Mouse (Mus musculus) liver, embryonic 15.5 days (tissue): ENCODE results near the gene Rpap2. TPM values are rescaled to one million over a fixed set of nuclear protein-coding genes. Genes with fewer than 3 reads are reported as not detected.

Experiments used
- ATAC-seq: fragments of 200-750 bp; cut with Nextera tagmentation; 2 replicates; pipeline ENCODE4 v1.8.0; 2017; ENCODE audit warnings: moderate number of reproducible peaks, mild to moderate bottlenecking, moderate library complexity; ENCODE audit not compliant: insufficient read depth
- H3K27ac ChIP-seq: fragments of 300-500 bp; sonication (generic); replicated peaks from 2 replicates; pipeline ENCODE4 v1.5.1; 2015; ENCODE audit warnings: mild to moderate bottlenecking, inconsistent platforms
- H3K27me3 ChIP-seq: fragments of 300-500 bp; sonication (generic); 2 replicates; pipeline ENCODE4 v1.6.1; 2015; ENCODE audit warnings: mild to moderate bottlenecking, inconsistent platforms
- H3K36me3 ChIP-seq: fragments of 300-500 bp; sonication (generic); replicated peaks from 2 replicates; pipeline ENCODE4 v1.6.1; 2015; ENCODE audit warnings: moderate library complexity, mild to moderate bottlenecking, inconsistent platforms
- H3K4me1 ChIP-seq: fragments of 300-500 bp; sonication (generic); replicated peaks from 2 replicates; pipeline ENCODE4 v1.6.1; 2015; ENCODE audit warnings: inconsistent platforms
- H3K4me2 ChIP-seq: fragments of 300-500 bp; sonication (generic); 2 replicates; pipeline ENCODE4 v1.6.1; 2015; ENCODE audit warnings: moderate library complexity, mild to moderate bottlenecking, inconsistent platforms
- H3K4me3 ChIP-seq: fragments of 300-500 bp; sonication (generic); replicated peaks from 2 replicates; pipeline ENCODE4 v1.5.1; 2015; ENCODE audit warnings: mild to moderate bottlenecking, inconsistent platforms
- H3K9ac ChIP-seq: fragments of 300-500 bp; sonication (generic); 2 replicates; pipeline ENCODE4 v1.6.1; 2015; ENCODE audit warnings: moderate library complexity, mild to moderate bottlenecking, inconsistent platforms
- H3K9me3 ChIP-seq: fragments of 300-500 bp; sonication (generic); replicated peaks from 2 replicates; pipeline ENCODE4 v1.6.1; 2016; ENCODE audit warnings: inconsistent platforms
- WGBS: fragments of 180-500 bp; shearing (Covaris S2); methylation state at CpG from one replicate; pipeline ENCODE4 v1.1.7; 2015; ENCODE audit warnings: mixed read lengths; ENCODE audit not compliant: insufficient replicate concordance; 5-methylcytosine and 5-hydroxymethylcytosine counted together
- polyA plus RNA-seq: library from polyadenylated mRNA; unstranded; fragments of >200 nt; fragmentation: Nextera tagmentation; extraction: Ambion mirVana; gene quantifications from 2 replicates; pipeline ENCODE4 v1.2.1, GENCODE M21; 2015

Gene Rpap2
- polyA plus RNA-seq, 1 experiment from 2014 or later, result 4.7 TPM

GRCm38 (mm10) chr5:107637106-107637505, 39.9 kb downstream of the Rpap2 start:
- no peak overlapping the region for H3K4me2 ChIP-seq
- ATAC-seq, result no peak
- H3K27ac ChIP-seq, result no peak overlapping the region
- no peaks in the 10 kb centered on the region for H3K27me3 ChIP-seq
- no peak overlapping the region for H3K9ac ChIP-seq
- H3K9me3 ChIP-seq, result no peaks in the 10 kb centered on the region
- H3K4me1 ChIP-seq, result no peaks in the 10 kb centered on the region
- peaks cover 1% of the 10 kb centered on the region for H3K36me3 ChIP-seq
- 68% methylated on average over 1 of the region's 1 CpGs for WGBS
- no peak overlapping the region for H3K4me3 ChIP-seq

- Histone ChIP-seq H3K27ac (no peak overlapping the region), H3K9ac (no peak overlapping the region), H3K27me3 (no peaks in the 10 kb centered on the region), H3K9me3 (no peaks in the 10 kb centered on the region), H3K4me2 (no peak overlapping the region), H3K4me1 (no peaks in the 10 kb centered on the region), H3K36me3 (peaks cover 4% of the 10 kb centered on the region), H3K4me3 (no peak overlapping the region)
- no peak for ATAC-seq
- 81% methylated on average over 8 of the region's 8 CpGs for WGBS
Measured at GRCm38 (mm10) chr5:107638366-107638765, 41.2 kb downstream of the Rpap2 start.

- H3K27me3 ChIP-seq, result no peaks in the 10 kb centered on the region
- peaks cover 4% of the 10 kb centered on the region for H3K36me3 ChIP-seq
- no peaks in the 10 kb centered on the region for H3K9me3 ChIP-seq
- no peak overlapping the region for H3K4me3 ChIP-seq
- no peak overlapping the region for H3K9ac ChIP-seq
- peak; percentile 76 for ATAC-seq
- H3K4me1 ChIP-seq, result peaks cover 16% of the 10 kb centered on the region; the same call in 1 of the 2 replicates
- H3K4me2 ChIP-seq, result no peak overlapping the region
- 39% methylated on average over 2 of the region's 2 CpGs for WGBS
- H3K27ac ChIP-seq, result no peak overlapping the region
Measured at GRCm38 (mm10) chr5:107644595-107644994, 47.4 kb downstream of the Rpap2 start.

GRCm38 (mm10) chr5:107645935-107646334, 48.8 kb downstream of the Rpap2 start:
- ATAC-seq, result no peak
- H3K4me2 ChIP-seq, result no peak overlapping the region
- no peak overlapping the region for H3K27ac ChIP-seq
- H3K27me3 ChIP-seq, result no peaks in the 10 kb centered on the region
- peaks cover 4% of the 10 kb centered on the region; the same call in 1 of the 2 replicates for H3K36me3 ChIP-seq
- no peaks in the 10 kb centered on the region for H3K9me3 ChIP-seq
- WGBS, result 58% methylated on average over 2 of the region's 2 CpGs
- H3K4me3 ChIP-seq, result no peak overlapping the region
- no peak overlapping the region for H3K9ac ChIP-seq
- peaks cover 22% of the 10 kb centered on the region; the same call in 1 of the 2 replicates for H3K4me1 ChIP-seq

GRCm38 (mm10) chr5:107647580-107647979, 50.4 kb downstream of the Rpap2 start:
- no peak for ATAC-seq
- H3K27me3 ChIP-seq, result no peaks in the 10 kb centered on the region
- peaks cover 22% of the 10 kb centered on the region; the same call in 1 of the 2 replicates for H3K4me1 ChIP-seq
- H3K36me3 ChIP-seq, result no peaks in the 10 kb centered on the region
- no peaks in the 10 kb centered on the region for H3K9me3 ChIP-seq
- no peak overlapping the region for H3K4me2 ChIP-seq
- H3K9ac ChIP-seq, result no peak overlapping the region
- no peak overlapping the region for H3K4me3 ChIP-seq
- WGBS, result 69% methylated on average over 4 of the region's 4 CpGs
- no peak overlapping the region for H3K27ac ChIP-seq

- no peaks in the 10 kb centered on the region for H3K9me3 ChIP-seq
- H3K9ac ChIP-seq, result no peak overlapping the region
- H3K4me3 ChIP-seq, result no peak overlapping the region
- WGBS, result 42% methylated on average over 5 of the region's 5 CpGs
- no peak for ATAC-seq
- H3K4me2 ChIP-seq, result no peak overlapping the region
- no peak overlapping the region for H3K27ac ChIP-seq
- no peaks in the 10 kb centered on the region for H3K27me3 ChIP-seq
- H3K36me3 ChIP-seq, result no peaks in the 10 kb centered on the region
- H3K4me1 ChIP-seq, result peaks cover 22% of the 10 kb centered on the region; the same call in 1 of the 2 replicates
Measured at GRCm38 (mm10) chr5:107648552-107649125, 51.5 kb downstream of the Rpap2 start.

GRCm38 (mm10) chr5:107649680-107650079, 52.5 kb downstream of the Rpap2 start:
- H3K9me3 ChIP-seq, result no peaks in the 10 kb centered on the region
- no peak overlapping the region for H3K4me2 ChIP-seq
- ATAC-seq, result no peak
- peaks cover 16% of the 10 kb centered on the region; the same call in 1 of the 2 replicates for H3K4me1 ChIP-seq
- H3K9ac ChIP-seq, result no peak overlapping the region
- no peak overlapping the region for H3K27ac ChIP-seq
- no peaks in the 10 kb centered on the region for H3K36me3 ChIP-seq
- WGBS, result 39% methylated on average over 2 of the region's 2 CpGs
- H3K4me3 ChIP-seq, result no peak overlapping the region
- H3K27me3 ChIP-seq, result no peaks in the 10 kb centered on the region

- no peaks in the 10 kb centered on the region for H3K27me3 ChIP-seq
Measured at GRCm38 (mm10) chr5:107650427-107650826, 53.3 kb downstream of the Rpap2 start.

GRCm38 (mm10) chr5:107652055-107652660, 55.0 kb downstream of the Rpap2 start:
- H3K9me3 ChIP-seq, result no peaks in the 10 kb centered on the region
- no peaks in the 10 kb centered on the region for H3K27me3 ChIP-seq
- no peak overlapping the region for H3K9ac ChIP-seq
- H3K4me2 ChIP-seq, result no peak overlapping the region
- H3K36me3 ChIP-seq, result no peaks in the 10 kb centered on the region
- WGBS, result 45% methylated on average over 4 of the region's 4 CpGs
- H3K4me3 ChIP-seq, result no peak overlapping the region
- H3K4me1 ChIP-seq, result peaks cover 10% of the 10 kb centered on the region; the same call in 1 of the 2 replicates
- no peak overlapping the region for H3K27ac ChIP-seq
- ATAC-seq, result no peak

More at GRCm38 (mm10) chr5:107650427-107650826, 53.3 kb downstream of the Rpap2 start:
- ATAC-seq, result no peak
- H3K36me3 ChIP-seq, result no peaks in the 10 kb centered on the region
- H3K9ac ChIP-seq, result no peak overlapping the region
- no peak overlapping the region for H3K27ac ChIP-seq
- WGBS, result 57% methylated on average over 1 of the region's 1 CpGs
- H3K4me2 ChIP-seq, result no peak overlapping the region
- no peaks in the 10 kb centered on the region for H3K9me3 ChIP-seq
- peaks cover 10% of the 10 kb centered on the region; the same call in 1 of the 2 replicates for H3K4me1 ChIP-seq
- no peak overlapping the region for H3K4me3 ChIP-seq

GRCm38 (mm10) chr5:107678392-107678791, 81.2 kb downstream of the Rpap2 start:
- 38% methylated on average over 5 of the region's 5 CpGs for WGBS
- Histone ChIP-seq H3K4me2 (no peak overlapping the region), H3K27ac (no peak overlapping the region), H3K4me1 (no peaks in the 10 kb centered on the region), H3K27me3 (0 out of 2 replicates have a peak, but pooled peaks cover 10% of the 10 kb centered on the region), H3K4me3 (no peak overlapping the region), H3K36me3 (no peaks in the 10 kb centered on the region), H3K9ac (no peak overlapping the region), H3K9me3 (no peaks in the 10 kb centered on the region)
- no peak for ATAC-seq

GRCm38 (mm10) chr5:107681300-107681699, 84.1 kb downstream of the Rpap2 start:
- Histone ChIP-seq H3K9me3 (no peaks in the 10 kb centered on the region), H3K36me3 (no peaks in the 10 kb centered on the region), H3K4me1 (no peaks in the 10 kb centered on the region), H3K9ac (no peak overlapping the region), H3K27me3 (0 out of 2 replicates have a peak, but pooled peaks cover 10% of the 10 kb centered on the region), H3K4me3 (no peak overlapping the region), H3K27ac (no peak overlapping the region), H3K4me2 (no peak overlapping the region)
- 47% methylated on average over 5 of the region's 5 CpGs for WGBS
- no peak for ATAC-seq
